Mouse (Mus musculus) neural tube, embryonic 13.5 days (tissue): ENCODE results near the gene Prss21. TPM values are rescaled to one million over a fixed set of nuclear protein-coding genes. Genes with fewer than 3 reads are reported as not detected.
A peak's percentile ranks its signal among the peaks of the same experiment; 100 is the strongest.

Experiments used
- ATAC-seq: fragments of 200-750 bp; cut with Nextera tagmentation; 2 replicates; pipeline ENCODE4 v1.8.0; 2017; ENCODE audit warnings: low read depth, mild to moderate bottlenecking, moderate TSS enrichment, moderate library complexity
- H3K27ac ChIP-seq: fragments of 300-500 bp; sonication (generic); replicated peaks from 2 replicates; pipeline ENCODE4 v1.5.1; 2015; ENCODE audit warnings: moderate library complexity, mild to moderate bottlenecking, inconsistent platforms
- H3K27me3 ChIP-seq: fragments of 300-500 bp; sonication (generic); 2 replicates; pipeline ENCODE4 v1.6.1; 2015; ENCODE audit warnings: mild to moderate bottlenecking, inconsistent platforms
- H3K36me3 ChIP-seq: fragments of 300-500 bp; sonication (generic); 2 replicates; pipeline ENCODE4 v1.6.1; 2015; ENCODE audit warnings: mild to moderate bottlenecking, inconsistent platforms
- H3K4me1 ChIP-seq: fragments of 300-500 bp; sonication (generic); replicated peaks from 2 replicates; pipeline ENCODE4 v1.6.1; 2015; ENCODE audit warnings: inconsistent platforms
- H3K4me2 ChIP-seq: fragments of 300-500 bp; sonication (generic); 2 replicates; pipeline ENCODE4 v1.6.1; 2015; ENCODE audit warnings: inconsistent platforms, mild to moderate bottlenecking, moderate library complexity
- H3K4me3 ChIP-seq: fragments of 300-500 bp; sonication (generic); 2 replicates; pipeline ENCODE4 v1.5.1; 2015; ENCODE audit warnings: mild to moderate bottlenecking, inconsistent platforms
- H3K9ac ChIP-seq: fragments of 300-500 bp; sonication (generic); 2 replicates; pipeline ENCODE4 v1.6.1; 2015; ENCODE audit warnings: moderate library complexity, mild to moderate bottlenecking, inconsistent platforms
- H3K9me3 ChIP-seq: fragments of 300-500 bp; sonication (generic); 2 replicates; pipeline ENCODE4 v1.6.1; 2016; ENCODE audit warnings: inconsistent platforms
- WGBS: fragments of 180-500 bp; shearing (Covaris S2); methylation state at CpG from one replicate; pipeline ENCODE4 v1.1.7; 2015; 5-methylcytosine and 5-hydroxymethylcytosine counted together
- polyA plus RNA-seq: library from polyadenylated mRNA; unstranded; fragments of >200 nt; fragmentation: Nextera tagmentation; extraction: Ambion mirVana; gene quantifications from 2 replicates; pipeline ENCODE4 v1.2.1, GENCODE M21; 2015

Prss21 gene
- polyA plus RNA-seq, result not detected in 2 replicates

DNA sequence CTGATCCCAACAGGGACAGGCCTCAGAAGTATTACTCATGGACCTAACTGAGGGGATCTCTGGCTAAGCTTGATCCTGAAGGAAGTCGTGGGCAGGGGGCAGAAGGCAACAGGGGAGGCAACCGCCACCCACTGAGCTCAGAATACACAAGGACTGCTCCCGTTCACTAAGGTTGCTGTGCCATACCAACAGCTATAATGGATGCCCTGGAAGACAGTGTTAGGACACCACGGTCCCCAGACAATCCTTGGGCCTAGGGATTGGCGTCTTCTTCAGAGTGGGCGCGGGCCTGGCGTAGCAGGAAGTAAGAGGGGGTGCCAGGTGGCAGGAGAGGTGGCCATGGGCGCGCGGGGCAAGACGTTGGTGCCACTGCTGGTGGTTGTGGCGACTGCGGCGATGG, at the start of gene Prss21:
Gene Prss21, plus strand, starts transcription at position 301 of the 400 bp plus-strand sequence.
- H3K4me3 ChIP-seq, result no peak within 1 kb of the TSS
- no peaks in the 10 kb centered on the region for H3K4me1 ChIP-seq
- H3K9ac ChIP-seq, result no peak within 1 kb of the TSS
- H3K27me3 ChIP-seq, result no peaks in the 10 kb centered on the region
- H3K27ac ChIP-seq, result no peak within 1 kb of the TSS
- no peak for ATAC-seq
- no peaks in the 10 kb centered on the region for H3K9me3 ChIP-seq
- no peak within 1 kb of the TSS for H3K4me2 ChIP-seq
- 87% methylated on average over 15 of the region's 15 CpGs for WGBS
- no peaks in the 10 kb centered on the region for H3K36me3 ChIP-seq

GRCm38 (mm10) chr17:23818579-23818978, 49.3 kb upstream of the Prss21 start:
- Histone ChIP-seq H3K4me3 (no peak overlapping the region), H3K9ac (no peak overlapping the region), H3K27me3 (no peaks in the 10 kb centered on the region), H3K4me1 (no peaks in the 10 kb centered on the region), H3K9me3 (peaks cover 24% of the 10 kb centered on the region), H3K4me2 (no peak overlapping the region), H3K27ac (no peak overlapping the region), H3K36me3 (peaks cover 99% of the 10 kb centered on the region)
- ATAC-seq, result no peak
- WGBS, result 98% methylated on average over 8 of the region's 8 CpGs

DNA sequence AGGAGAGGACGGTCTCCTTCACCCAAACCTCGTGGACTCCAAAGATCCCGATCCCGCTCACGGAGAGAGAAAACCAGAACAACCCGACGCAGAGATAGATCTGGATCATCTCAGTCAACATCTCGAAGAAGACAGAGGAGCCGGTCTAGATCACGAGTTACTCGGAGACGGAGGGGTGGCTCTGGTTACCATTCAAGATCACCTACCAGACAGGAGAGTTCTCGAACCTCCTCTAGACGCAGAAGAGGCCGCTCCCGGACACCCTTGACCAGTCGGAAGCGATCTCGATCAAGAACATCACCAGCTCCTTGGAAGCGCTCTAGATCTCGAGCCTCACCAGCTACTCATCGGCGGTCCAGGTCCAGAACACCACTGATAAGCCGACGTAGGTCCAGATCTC, 48.6 kb upstream of the Prss21 start:
- Histone ChIP-seq H3K9me3 (peaks cover 24% of the 10 kb centered on the region), H3K27ac (no peak overlapping the region), H3K9ac (no peak overlapping the region), H3K27me3 (no peaks in the 10 kb centered on the region), H3K4me2 (no peak overlapping the region), H3K4me1 (no peaks in the 10 kb centered on the region), H3K4me3 (no peak overlapping the region), H3K36me3 (peaks cover 100% of the 10 kb centered on the region)
- 97% methylated on average over 25 of the region's 25 CpGs for WGBS
- ATAC-seq, result no peak

- Histone ChIP-seq H3K9ac (no peak overlapping the region), H3K9me3 (peaks cover 16% of the 10 kb centered on the region), H3K4me3 (no peak overlapping the region), H3K36me3 (peaks cover 100% of the 10 kb centered on the region), H3K4me2 (no peak overlapping the region), H3K4me1 (no peaks in the 10 kb centered on the region), H3K27me3 (no peaks in the 10 kb centered on the region), H3K27ac (no peak overlapping the region)
- 96% methylated on average over 5 of the region's 5 CpGs for WGBS
- ATAC-seq, result no peak
Observed at GRCm38 (mm10) chr17:23820731-23821130, 47.1 kb upstream of the Prss21 start.

- ATAC-seq, result no peak
- peaks cover 100% of the 10 kb centered on the region for H3K36me3 ChIP-seq
- WGBS, result 75% methylated on average over 6 of the region's 6 CpGs
Observed at GRCm38 (mm10) chr17:23822094-23822493, 45.8 kb upstream of the Prss21 start.

DNA sequence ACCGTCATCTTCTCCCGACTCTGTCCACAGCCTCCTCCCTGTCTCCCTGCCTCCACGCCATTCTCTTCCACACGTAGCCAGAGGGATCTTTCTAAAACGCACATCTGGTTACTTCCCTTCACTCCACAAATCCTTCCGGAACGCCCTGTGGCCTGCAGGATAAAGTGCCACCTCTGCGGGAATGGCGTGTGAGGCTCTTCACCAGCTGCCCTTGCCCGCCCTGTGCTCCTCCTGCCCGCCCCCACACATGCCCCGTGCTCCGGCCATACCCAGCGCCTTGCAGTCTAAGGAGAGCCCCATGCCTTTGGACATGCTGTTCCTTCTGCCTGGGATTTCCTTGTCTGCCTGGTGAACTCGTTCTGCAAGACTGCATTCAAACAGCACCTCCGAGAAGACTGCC, 44.8 kb upstream of the Prss21 start:
- H3K9ac ChIP-seq, result no peak overlapping the region
- peaks cover 20% of the 10 kb centered on the region for H3K4me1 ChIP-seq
- H3K27ac ChIP-seq, result no peak overlapping the region
- H3K27me3 ChIP-seq, result no peaks in the 10 kb centered on the region
- no peak overlapping the region for H3K4me2 ChIP-seq
- H3K36me3 ChIP-seq, result peaks cover 93% of the 10 kb centered on the region
- 85% methylated on average over 16 of the region's 16 CpGs for WGBS
- no peak overlapping the region for H3K4me3 ChIP-seq
- H3K9me3 ChIP-seq, result peaks cover 14% of the 10 kb centered on the region
- 0 out of 2 replicates have a peak, but pooled peaks have one; percentile 6 for ATAC-seq

More at GRCm38 (mm10) chr17:23822094-23822493, 45.8 kb upstream of the Prss21 start:
- peaks cover 11% of the 10 kb centered on the region for H3K4me1 ChIP-seq
- no peak overlapping the region for H3K27ac ChIP-seq
- no peak overlapping the region for H3K9ac ChIP-seq
- H3K4me3 ChIP-seq, result no peak overlapping the region
- no peak overlapping the region for H3K4me2 ChIP-seq
- peaks cover 14% of the 10 kb centered on the region for H3K9me3 ChIP-seq
- H3K27me3 ChIP-seq, result no peaks in the 10 kb centered on the region

DNA sequence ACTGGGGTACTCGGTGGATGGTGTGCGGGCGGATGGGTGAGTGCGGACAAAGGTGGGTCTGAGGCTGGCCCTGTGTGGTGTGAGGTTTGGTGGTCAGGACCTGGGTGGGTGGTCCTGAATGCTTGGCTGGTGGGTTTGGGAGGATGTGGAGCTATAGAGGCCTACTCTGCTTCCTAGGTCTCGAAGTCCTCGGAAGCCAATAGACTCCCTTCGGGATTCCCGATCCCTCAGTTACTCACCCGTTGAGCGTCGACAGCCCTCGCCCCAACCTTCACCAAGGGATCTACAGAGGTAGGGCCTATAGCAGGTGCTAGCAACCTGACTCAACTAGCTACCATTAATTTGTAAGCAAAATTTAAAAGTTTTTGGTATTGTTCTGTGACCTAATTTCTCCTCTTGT, 44.2 kb upstream of the Prss21 start:
- Histone ChIP-seq H3K36me3 (peaks cover 87% of the 10 kb centered on the region), H3K4me2 (no peak overlapping the region), H3K4me1 (peaks cover 23% of the 10 kb centered on the region), H3K9ac (no peak overlapping the region), H3K4me3 (no peak overlapping the region), H3K27ac (no peak overlapping the region), H3K27me3 (no peaks in the 10 kb centered on the region), H3K9me3 (peaks cover 11% of the 10 kb centered on the region)
- ATAC-seq, result no peak
- WGBS, result 89% methylated on average over 12 of the region's 12 CpGs

DNA sequence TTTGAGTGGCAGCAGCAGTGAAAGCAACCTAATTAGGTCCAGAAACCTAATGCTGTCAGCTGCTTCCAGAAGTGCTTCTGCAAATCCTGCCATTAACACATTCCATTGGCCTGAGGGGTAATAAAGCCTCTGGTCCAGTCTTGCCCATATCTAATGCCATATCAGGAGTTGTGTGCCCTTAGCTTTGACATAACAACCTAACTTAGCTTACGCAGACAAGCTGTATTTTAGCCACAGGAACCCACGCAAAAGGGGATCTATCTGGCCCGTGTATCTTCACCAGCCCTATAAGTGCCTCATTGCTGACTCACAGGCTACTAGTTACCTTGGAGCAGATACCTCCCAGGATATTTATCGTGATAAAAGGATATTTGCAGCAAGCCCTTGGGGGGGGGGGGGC, 42.3 kb upstream of the Prss21 start:
- 87% methylated on average over 4 of the region's 4 CpGs for WGBS
- 0 out of 2 replicates have a peak, but pooled peaks cover 2% of the 10 kb centered on the region for H3K27me3 ChIP-seq
- H3K4me1 ChIP-seq, result peaks cover 27% of the 10 kb centered on the region
- no peak overlapping the region for H3K4me3 ChIP-seq
- ATAC-seq, result no peak
- H3K9me3 ChIP-seq, result no peaks in the 10 kb centered on the region
- no peak overlapping the region for H3K4me2 ChIP-seq
- peaks cover 67% of the 10 kb centered on the region for H3K36me3 ChIP-seq
- no peak overlapping the region for H3K27ac ChIP-seq
- H3K9ac ChIP-seq, result no peak overlapping the region

DNA sequence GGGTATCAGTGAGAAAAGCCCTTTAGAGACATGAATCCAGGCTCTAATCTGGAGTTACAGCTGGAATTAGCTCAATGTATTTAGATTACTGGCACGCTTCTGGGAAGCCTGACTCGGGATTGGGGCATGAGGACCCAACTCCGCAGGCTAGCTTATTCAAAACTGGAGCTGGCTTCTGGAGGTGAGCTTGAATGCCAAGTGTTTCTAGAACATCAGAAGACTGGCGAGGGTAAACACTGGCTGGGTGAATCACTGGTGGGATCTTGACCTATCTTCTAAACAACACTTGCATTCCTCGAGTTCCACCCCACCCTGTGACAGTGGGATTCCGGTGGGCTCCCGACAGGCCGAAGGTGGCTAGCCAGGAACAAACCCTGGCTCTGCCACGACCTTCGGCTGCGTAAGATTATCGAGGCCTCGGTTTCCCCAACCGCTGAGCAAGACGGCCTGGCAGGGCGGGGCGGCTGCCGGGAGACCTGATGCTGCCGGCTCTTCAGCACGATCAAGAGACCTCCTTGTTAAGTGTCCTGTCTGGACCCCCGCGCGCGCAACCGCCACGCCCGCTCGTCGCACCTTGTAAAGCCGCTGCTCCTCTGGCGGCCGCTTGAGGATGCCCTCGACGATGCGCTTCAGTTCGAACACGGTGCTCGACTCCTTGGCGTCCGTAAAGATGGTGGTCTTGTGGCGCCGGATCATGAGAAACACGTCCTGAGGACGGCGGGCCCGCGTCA, 39.4 kb upstream of the Prss21 start:
- Histone ChIP-seq H3K27me3 (peaks cover 28% of the 10 kb centered on the region), H3K4me2 (peak overlapping the region; percentile 84), H3K9me3 (no peaks in the 10 kb centered on the region), H3K9ac (peak overlapping the region; percentile 90), H3K27ac (peak overlapping the region; percentile 95), H3K36me3 (peaks cover 39% of the 10 kb centered on the region), H3K4me1 (peaks cover 27% of the 10 kb centered on the region), H3K4me3 (peak overlapping the region; percentile 89)
- WGBS, result under 1% methylated on average over 47 of the region's 47 CpGs
- ATAC-seq, result peak; percentile 80

GRCm38 (mm10) chr17:23829064-23829619, 38.7 kb upstream of the Prss21 start, which contains the start of gene Elob:
Elob (minus strand) TSS chr17:23829136.
- peak; percentile 95 for ATAC-seq
- peak within 1 kb of the TSS; percentile 84 for H3K4me2 ChIP-seq
- H3K27ac ChIP-seq, result peak within 1 kb of the TSS; percentile 95
- peak within 1 kb of the TSS; percentile 90 for H3K9ac ChIP-seq
- WGBS, result under 1% methylated on average over 39 of the region's 42 CpGs
- H3K4me1 ChIP-seq, result peaks cover 27% of the 10 kb centered on the region
- H3K4me3 ChIP-seq, result peak within 1 kb of the TSS; percentile 89
- H3K27me3 ChIP-seq, result peaks cover 35% of the 10 kb centered on the region
- no peaks in the 10 kb centered on the region for H3K9me3 ChIP-seq
- H3K36me3 ChIP-seq, result peaks cover 32% of the 10 kb centered on the region

DNA sequence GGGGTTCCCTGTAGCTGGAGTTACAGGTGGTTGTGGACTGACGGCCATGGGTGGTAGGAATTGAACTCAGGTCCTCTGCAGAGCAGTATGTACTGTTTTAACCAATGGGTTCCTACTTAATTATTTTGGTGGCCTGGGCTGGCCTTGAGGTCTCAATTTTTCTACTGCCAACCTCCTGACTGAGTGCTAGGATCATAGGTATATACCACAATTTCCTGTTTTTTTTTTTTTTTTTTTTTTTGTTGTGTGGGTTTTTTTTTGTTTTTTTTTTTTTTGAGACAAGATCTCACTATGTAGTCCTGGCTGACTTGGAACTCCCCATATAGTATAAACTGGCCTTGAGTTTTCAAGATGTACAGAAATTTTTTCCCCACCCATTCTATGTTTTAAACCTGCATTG, 36.7 kb upstream of the Prss21 start:
- no peak for ATAC-seq
- Histone ChIP-seq H3K27ac (no peak overlapping the region), H3K27me3 (peaks cover 48% of the 10 kb centered on the region), H3K9ac (no peak overlapping the region), H3K4me1 (peaks cover 25% of the 10 kb centered on the region), H3K36me3 (peaks cover 11% of the 10 kb centered on the region), H3K4me3 (no peak overlapping the region), H3K9me3 (no peaks in the 10 kb centered on the region), H3K4me2 (no peak overlapping the region)
- WGBS, result 90% methylated on average over 1 of the region's 1 CpGs

GRCm38 (mm10) chr17:23836006-23836575, 31.8 kb upstream of the Prss21 start, which contains the start of gene Prss33:
Prss33 (minus strand) TSS chr17:23836056.
- ATAC-seq, result no peak
- Histone ChIP-seq H3K36me3 (no peaks in the 10 kb centered on the region), H3K4me3 (no peak within 1 kb of the TSS), H3K27ac (no peak within 1 kb of the TSS), H3K4me2 (no peak within 1 kb of the TSS), H3K4me1 (no peaks in the 10 kb centered on the region), H3K27me3 (peaks cover 48% of the 10 kb centered on the region), H3K9me3 (no peaks in the 10 kb centered on the region), H3K9ac (no peak within 1 kb of the TSS)
- 83% methylated on average over 8 of the region's 8 CpGs for WGBS
